Mouse (Mus musculus): ENCODE data around the gene Ppp1r27.

DNA sequence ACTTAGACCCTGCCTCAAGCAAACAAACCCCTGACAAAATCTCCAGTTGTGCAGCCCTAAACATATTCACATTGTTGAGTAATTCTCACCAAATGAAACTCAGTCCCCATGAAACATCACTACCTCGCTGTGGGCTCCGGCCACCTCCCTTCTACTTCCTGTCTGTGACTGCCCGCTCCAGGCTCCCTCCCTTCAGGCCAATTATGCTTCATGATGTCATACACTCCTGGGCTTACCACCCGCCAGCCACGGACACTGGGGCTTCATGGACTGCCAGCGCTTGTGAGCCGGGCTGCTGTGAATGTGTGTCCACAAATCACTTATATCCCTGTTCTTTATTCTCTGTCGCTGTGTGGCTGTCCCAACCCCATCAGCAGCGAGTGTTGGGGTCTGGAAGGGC lies 31.2 kb downstream of the Ppp1r27 start:
- TF ChIP-seq POLR2A (IDR thresholded peaks at IDR 0.05; ENCODE audit: low read depth, low read length) (no peak), CTCF (IDR thresholded peaks at IDR 0.05; ENCODE audit: extremely low read depth, insufficient read length, insufficient replicate concordance, low read depth, low read length) (no peak)

All from small intestine, adult 2 months (tissue).